Mouse (Mus musculus) heart, postnatal 25 days (tissue): Measurements from ENCODE around the gene Ticam1. TPM values are rescaled to one million over a fixed set of nuclear protein-coding genes. Genes with fewer than 3 reads are reported as not detected.

Source experiments
- DNase-seq: peaks from one replicate; pipeline ENCODE4 v3.0.0; 2022; ENCODE audit warnings: low spot score
- intact Hi-C: fragments of 180-260 bp; cut with DNase I; formaldehyde crosslinking; loops from one replicate; pipeline ENCODE4 v1.15.1; 2025
- microRNA-seq: library from miRNA; unstranded; fragments of <30 nt; microRNA quantifications from one replicate; pipeline ENCODE4 v1.2.0, GENCODE M21; 2022
- total RNA-seq, 2 experiments: library from RNA; stranded (reverse); gene quantifications; 2 replicates each; pipeline ENCODE4 v1.2.3; 2021

The Ticam1 gene
- total RNA-seq, 2 experiments from 2014 or later: 7.6 to 9.8 TPM

DNA sequence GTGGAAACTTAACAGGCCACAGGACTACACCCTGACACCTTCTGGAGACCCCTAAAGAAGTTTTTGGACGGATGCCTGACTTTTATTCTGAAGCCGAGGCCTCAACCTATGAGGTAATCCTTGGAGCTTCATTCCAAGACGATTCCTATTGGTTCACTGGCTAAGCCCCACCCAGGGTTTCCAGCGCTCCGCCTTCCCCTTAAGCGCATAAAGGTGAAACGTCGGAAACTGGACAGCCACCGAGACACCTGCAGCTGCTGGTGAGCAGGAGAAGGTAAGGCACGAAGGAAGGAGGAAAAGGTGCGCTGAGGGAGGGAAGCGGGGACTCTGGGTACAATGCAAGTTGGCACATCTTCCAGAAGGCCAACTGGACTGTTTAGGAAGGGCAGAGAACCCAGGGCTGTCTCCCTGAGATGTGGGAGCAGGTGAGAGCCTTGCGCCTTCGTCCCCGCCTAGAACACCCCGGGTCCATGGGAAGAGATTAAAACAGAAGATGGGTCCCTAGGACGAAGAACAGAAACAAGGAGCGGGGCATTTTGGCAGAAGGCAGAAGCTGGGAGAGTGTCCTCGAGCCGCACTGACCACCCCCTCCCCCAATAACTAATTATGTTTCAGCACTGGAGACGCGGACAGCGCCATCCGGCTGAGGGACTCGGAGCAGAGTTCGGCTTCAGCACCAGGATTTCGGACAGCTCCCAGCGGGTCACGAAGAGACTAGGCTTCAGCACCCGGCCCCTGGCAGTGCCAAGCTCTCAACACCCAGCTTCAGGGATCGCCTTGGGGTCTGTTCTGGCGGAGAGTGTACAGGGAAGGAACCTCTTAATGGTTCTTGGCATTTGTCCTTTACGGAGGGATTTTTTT is 34.8 kb downstream of the Ticam1 start:
- no peak for DNase-seq
- intact Hi-C loops: no loop called here

DNA sequence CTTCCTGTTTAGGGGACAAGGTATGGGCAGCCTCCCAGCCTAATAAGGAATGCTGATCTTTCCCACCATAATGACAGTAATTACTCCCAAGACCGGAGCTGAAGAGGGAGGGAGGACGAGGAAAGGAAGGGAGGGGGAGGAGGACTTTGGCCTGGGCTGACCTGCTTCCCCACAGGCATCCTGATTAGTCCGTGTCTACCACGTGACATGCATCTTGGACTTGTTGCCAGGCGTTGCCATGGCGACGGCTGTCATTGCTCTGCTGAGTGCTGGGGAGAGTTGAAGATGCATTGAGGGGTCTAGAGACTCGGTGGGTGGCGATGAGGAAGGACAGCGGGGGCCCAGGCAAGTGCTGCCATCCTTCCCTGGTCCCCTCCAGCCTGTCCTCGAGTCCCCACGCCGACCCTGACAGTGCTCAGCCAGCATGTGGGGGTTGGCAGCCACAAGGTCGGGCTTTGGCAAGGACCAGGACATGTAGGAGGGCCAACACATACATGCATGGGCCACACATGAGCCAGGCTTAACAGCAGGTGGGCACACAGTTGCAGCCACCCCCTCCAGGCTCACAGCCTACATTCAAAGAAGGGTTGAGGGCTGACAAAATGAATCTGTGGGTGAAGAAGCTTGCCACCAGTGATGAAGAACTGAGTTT is 42.6 kb downstream of the Ticam1 start:
- intact Hi-C loops: no loop called here
- no peak for DNase-seq

DNA sequence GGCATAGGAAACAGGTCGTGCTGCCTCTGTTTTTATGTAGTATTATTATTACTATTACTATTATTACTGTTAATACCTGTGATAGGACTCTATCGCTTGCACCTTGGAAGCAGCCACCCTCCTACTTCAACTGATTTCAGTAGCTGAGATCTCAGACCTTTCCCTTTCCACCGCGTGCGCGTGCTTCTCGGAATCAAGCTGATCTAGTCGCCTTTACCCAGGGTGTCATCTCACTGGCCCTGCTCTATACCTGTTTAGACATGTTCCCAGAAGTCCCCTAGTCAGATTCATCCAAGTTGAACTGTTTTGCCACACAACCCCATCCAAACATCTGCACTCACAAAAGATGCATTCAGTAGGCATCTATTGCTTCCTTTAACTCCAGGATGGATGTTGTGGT is 43.2 kb downstream of the Ticam1 start:
- intact Hi-C loops: no loop called here
- DNase-seq: no peak

DNA sequence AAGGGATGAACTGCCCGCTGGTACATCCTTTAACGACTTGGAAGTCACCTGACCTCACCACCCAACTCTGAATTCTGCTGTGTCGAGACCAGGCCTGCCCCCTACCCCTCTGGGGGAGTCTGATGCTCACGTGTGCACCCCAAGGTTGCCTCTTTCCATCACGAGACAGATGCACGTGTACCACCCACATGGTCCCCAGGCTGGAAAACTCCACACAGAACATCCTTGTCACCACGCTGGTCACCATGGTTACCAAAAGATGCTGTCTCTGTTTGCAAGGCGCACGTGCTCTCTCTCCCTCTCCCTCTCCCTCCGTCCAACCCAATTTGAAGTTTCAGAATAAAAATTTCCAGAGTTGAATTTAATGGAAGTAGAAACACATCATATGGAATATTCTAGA is 46.6 kb downstream of the Ticam1 start:
- no peak for DNase-seq
- intact Hi-C loops: no loop called here

DNA sequence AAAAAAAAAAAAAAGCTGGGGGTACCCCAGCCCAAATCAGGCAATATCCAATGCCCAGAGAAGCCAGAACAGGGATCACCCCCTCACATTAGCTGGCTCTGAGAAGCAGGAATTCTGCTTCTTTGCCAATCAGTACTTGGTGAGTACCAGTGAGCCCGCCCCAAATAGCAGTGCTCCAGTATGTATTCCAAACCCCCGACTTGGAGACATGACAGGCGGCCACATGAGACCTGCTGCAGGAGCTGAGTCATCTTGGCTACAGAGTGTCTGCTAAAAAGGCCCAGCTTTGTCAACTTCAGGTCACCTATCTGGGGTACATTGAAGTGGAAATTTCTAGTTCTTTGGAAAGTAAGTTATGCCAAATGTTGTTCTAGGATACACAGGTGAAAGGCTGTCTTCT is 50.0 kb downstream of the Ticam1 start:
- intact Hi-C loops: no loop called here

DNA sequence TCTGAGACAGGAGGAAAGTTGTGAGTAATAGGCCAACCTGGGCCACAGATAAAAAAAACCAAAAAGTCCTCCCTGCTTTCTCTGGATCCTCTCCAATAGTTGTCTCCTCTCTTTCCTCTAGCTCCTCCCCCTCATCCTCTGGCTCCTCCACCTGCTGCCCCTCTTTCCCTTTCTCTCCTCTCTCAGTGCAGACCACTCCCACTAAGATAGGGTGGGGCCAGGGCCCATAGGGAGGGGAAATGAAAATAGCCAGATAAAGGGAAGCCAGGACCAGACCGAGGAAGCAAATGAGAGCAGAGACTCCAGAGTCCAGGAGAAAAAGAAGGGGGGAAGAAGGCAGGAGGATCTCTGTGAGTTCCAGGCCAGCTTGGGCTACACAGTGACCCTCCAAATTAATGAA is 51.7 kb downstream of the Ticam1 start:
- intact Hi-C loops: loop anchor here (2.0 kb wide), 1 partner anchor 26 kb away; no protein-coding TSS in a partner anchor
- DNase-seq: no peak

More for the DNA sequence above, 50.0 kb downstream of the Ticam1 start:
- DNase-seq: no peak

DNA sequence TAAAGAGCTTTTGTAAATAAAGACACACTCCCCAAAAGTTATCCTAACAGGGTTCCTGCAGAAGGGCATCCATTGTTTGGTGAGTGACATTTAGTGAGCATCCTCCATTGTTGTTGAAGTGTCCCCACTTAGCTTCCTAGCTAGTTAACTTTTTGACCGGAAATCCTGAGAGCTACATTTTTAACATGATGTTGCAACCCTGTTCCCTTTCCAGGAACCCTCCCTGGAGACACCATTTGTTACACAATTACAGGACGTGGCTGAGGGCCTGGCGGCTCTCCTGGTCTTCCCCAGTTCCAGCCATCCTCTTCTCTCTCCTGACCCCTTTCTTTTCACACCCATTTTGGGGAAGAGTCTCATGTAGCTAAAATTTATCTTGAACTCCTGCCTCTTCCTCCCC is 56.8 kb downstream of the Ticam1 start:
- intact Hi-C loops: no loop called here
- DNase-seq: peak; percentile 71

Small RNA genes within 50 kb of the gene (microRNA-seq; reads per million reads assigned to microRNA genes)
- 46.7 reads per million, percentile 48 among the genes with 10 or more reads in this experiment for gene Mir7b

Other genes starting within 250 kb of the Ticam1 start
- 10 to 100 TPM; 17.6 to 19.8 TPM for gene Sh3gl1, start 240.2 kb downstream of the Ticam1 start, total RNA-seq
- 1 to 10 TPM in 1 of 2 experiments, under 1 TPM in 1; 0.95 to 1.2 TPM for gene Chaf1a, start 236.3 kb downstream of the Ticam1 start, total RNA-seq
- 10 to 100 TPM; 49.7 to 51.5 TPM for gene Ubxn6, start 201.8 kb downstream of the Ticam1 start, total RNA-seq
- 10 to 100 TPM; 33.6 to 36.4 TPM for gene Hdgfl2, start 197.2 kb downstream of the Ticam1 start, total RNA-seq
- gene Plin4, start 167.0 kb downstream of the Ticam1 start, total RNA-seq: 100 to 1,000 TPM; 135 to 136 TPM
- gene Plin5, start 159.2 kb downstream of the Ticam1 start, total RNA-seq: 100 to 1,000 TPM; 143 to 166 TPM
- gene Lrg1, start 154.8 kb downstream of the Ticam1 start, total RNA-seq: 10 to 100 TPM; 53.8 to 55.0 TPM
- 1 to 10 TPM; 7.3 to 8.8 TPM for gene Sema6b, start 136.4 kb downstream of the Ticam1 start, total RNA-seq
- 1 to 10 TPM; 2.2 to 2.5 TPM for gene Tnfaip8l1, start 114.3 kb downstream of the Ticam1 start, total RNA-seq
- 10 to 100 TPM; 30.2 to 33.0 TPM for gene Mydgf, start 92.9 kb downstream of the Ticam1 start, total RNA-seq
- gene Dpp9, start 57.9 kb downstream of the Ticam1 start, total RNA-seq: 10 to 100 TPM; 37.1 to 39.1 TPM
- gene Fem1a, start 20.0 kb downstream of the Ticam1 start, total RNA-seq: 100 to 1,000 TPM; 102 to 105 TPM
- gene Plin3, start 16.1 kb upstream of the Ticam1 start, total RNA-seq: 100 to 1,000 TPM; 154 to 171 TPM
- not detected for gene Arrdc5, start 23.5 kb upstream of the Ticam1 start, total RNA-seq
- 1 to 10 TPM; 3.7 to 4.3 TPM for gene Uhrf1, start 26.5 kb upstream of the Ticam1 start, total RNA-seq
- 10 to 100 TPM; 37.9 to 38.1 TPM for gene Kdm4b, start 49.3 kb upstream of the Ticam1 start, total RNA-seq
- gene Ptprs, start 199.7 kb upstream of the Ticam1 start, total RNA-seq: 10 to 100 TPM; 42.2 to 52.2 TPM
- not detected for gene Znrf4, start 235.6 kb upstream of the Ticam1 start, total RNA-seq